Mouse (Mus musculus) heart, embryonic 11.5 days (tissue): ENCODE measurements around the gene Ctnna3. TPM values are rescaled to one million over a fixed set of nuclear protein-coding genes. Genes with fewer than 3 reads are reported as not detected.

Experiments
- ATAC-seq: fragments of 200-750 bp; cut with Nextera tagmentation; replicated peaks from 2 replicates; pipeline ENCODE4 v1.8.0; 2017; ENCODE audit warnings: moderate library complexity; ENCODE audit not compliant: insufficient number of reproducible peaks, low FRiP score, low TSS enrichment
- H3K27ac ChIP-seq: fragments of 300-500 bp; sonication (generic); 2 replicates; pipeline ENCODE4 v1.5.1; 2014; ENCODE audit warnings: mild to moderate bottlenecking, low read depth, low read length
- H3K27me3 ChIP-seq: fragments of 300-500 bp; sonication (generic); 2 replicates; pipeline ENCODE4 v1.6.1; 2014; ENCODE audit warnings: mild to moderate bottlenecking, low read length, mixed read lengths; ENCODE audit not compliant: control insufficient read depth, insufficient read depth
- H3K36me3 ChIP-seq: fragments of 300-500 bp; sonication (generic); 2 replicates; pipeline ENCODE4 v1.6.1; 2014; ENCODE audit warnings: mild to moderate bottlenecking, low read length, moderate library complexity, mixed read lengths; ENCODE audit not compliant: control insufficient read depth, insufficient read depth
- H3K4me1 ChIP-seq: fragments of 300-500 bp; sonication (generic); 2 replicates; pipeline ENCODE4 v1.6.1; 2014; ENCODE audit warnings: low read length; ENCODE audit not compliant: control insufficient read depth, insufficient read depth
- H3K4me2 ChIP-seq: fragments of 300-500 bp; sonication (generic); 2 replicates; pipeline ENCODE4 v1.6.1; 2014; ENCODE audit warnings: mild to moderate bottlenecking, moderate library complexity
- H3K4me3 ChIP-seq: fragments of 300-500 bp; sonication (generic); 2 replicates; pipeline ENCODE4 v1.5.1; 2014; ENCODE audit warnings: low read depth, low read length
- H3K9ac ChIP-seq: fragments of 300-500 bp; sonication (generic); 2 replicates; pipeline ENCODE4 v1.6.1; 2014; ENCODE audit warnings: mild to moderate bottlenecking, low read depth, low read length, moderate library complexity
- H3K9me3 ChIP-seq: fragments of 300-500 bp; sonication (generic); replicated peaks from 2 replicates; pipeline ENCODE4 v1.6.1; 2016; ENCODE audit warnings: low read length; ENCODE audit not compliant: control insufficient read depth
- WGBS: fragments of 180-500 bp; shearing (Covaris S2); extraction: QIAGEN DNeasy Blood & Tissue Kit; methylation state at CpG from one replicate; pipeline ENCODE4 v1.1.7; 2014; ENCODE audit not compliant: insufficient replicate concordance; 5-methylcytosine and 5-hydroxymethylcytosine counted together
- polyA plus RNA-seq: library from polyadenylated mRNA; unstranded; fragments of >200 nt; fragmentation: Nextera tagmentation; extraction: Ambion mirVana; gene quantifications from 2 replicates; pipeline ENCODE4 v1.2.1, GENCODE M21; 2014

Ctnna3 gene
- polyA plus RNA-seq, 1 experiment from 2014 or later, result 19.0 TPM

GRCm38 (mm10) chr10:63654560-63654959 is 224.7 kb downstream of the Ctnna3 start:
- Histone ChIP-seq H3K27me3 (no peaks in the 10 kb centered on the region), H3K9ac (no peak overlapping the region), H3K27ac (no peak overlapping the region), H3K4me1 (no peaks in the 10 kb centered on the region), H3K4me2 (no peak overlapping the region), H3K36me3 (no peaks in the 10 kb centered on the region), H3K9me3 (no peaks in the 10 kb centered on the region), H3K4me3 (no peak overlapping the region)
- WGBS, result 81% methylated on average over 5 of the region's 5 CpGs
- no peak for ATAC-seq

GRCm38 (mm10) chr10:63676343-63676742 is 246.4 kb downstream of the Ctnna3 start:
- 0 out of 2 replicates have a peak, but pooled peaks cover 3% of the 10 kb centered on the region for H3K4me1 ChIP-seq
- ATAC-seq, result no peak
- no peak overlapping the region for H3K9ac ChIP-seq
- WGBS, result 90% methylated on average over 6 of the region's 6 CpGs
- H3K36me3 ChIP-seq, result no peaks in the 10 kb centered on the region
- H3K27ac ChIP-seq, result no peak overlapping the region
- H3K4me3 ChIP-seq, result no peak overlapping the region
- H3K27me3 ChIP-seq, result no peaks in the 10 kb centered on the region
- no peaks in the 10 kb centered on the region for H3K9me3 ChIP-seq
- no peak overlapping the region for H3K4me2 ChIP-seq

GRCm38 (mm10) chr10:63689233-63689632 is 259.3 kb downstream of the Ctnna3 start:
- no peak overlapping the region for H3K4me3 ChIP-seq
- no peak overlapping the region for H3K27ac ChIP-seq
- no peaks in the 10 kb centered on the region for H3K9me3 ChIP-seq
- H3K4me1 ChIP-seq, result no peaks in the 10 kb centered on the region
- H3K27me3 ChIP-seq, result no peaks in the 10 kb centered on the region
- no peaks in the 10 kb centered on the region for H3K36me3 ChIP-seq
- no peak overlapping the region for H3K9ac ChIP-seq
- no peak overlapping the region for H3K4me2 ChIP-seq
- WGBS, result 63% methylated on average over 3 of the region's 3 CpGs
- ATAC-seq, result no peak

GRCm38 (mm10) chr10:63689651-63690050 is 259.8 kb downstream of the Ctnna3 start:
- H3K4me2 ChIP-seq, result no peak overlapping the region

GRCm38 (mm10) chr10:63692039-63692438 is 262.1 kb downstream of the Ctnna3 start:
- Histone ChIP-seq H3K4me1 (no peaks in the 10 kb centered on the region), H3K4me2 (no peak overlapping the region), H3K9ac (no peak overlapping the region), H3K4me3 (no peak overlapping the region), H3K27me3 (no peaks in the 10 kb centered on the region), H3K36me3 (no peaks in the 10 kb centered on the region), H3K9me3 (no peaks in the 10 kb centered on the region), H3K27ac (no peak overlapping the region)
- ATAC-seq, result no peak
- WGBS, result 42% methylated on average over 3 of the region's 3 CpGs

More at GRCm38 (mm10) chr10:63689651-63690050, 259.8 kb downstream of the Ctnna3 start:
- no peak overlapping the region for H3K4me3 ChIP-seq
- no peaks in the 10 kb centered on the region for H3K27me3 ChIP-seq
- no peak overlapping the region for H3K9ac ChIP-seq
- no peak overlapping the region for H3K27ac ChIP-seq
- H3K4me1 ChIP-seq, result no peaks in the 10 kb centered on the region
- ATAC-seq, result no peak
- no peaks in the 10 kb centered on the region for H3K36me3 ChIP-seq
- H3K9me3 ChIP-seq, result no peaks in the 10 kb centered on the region
- WGBS, result 62% methylated on average over 4 of the region's 4 CpGs

- H3K4me2 ChIP-seq, result no peak overlapping the region
- H3K9ac ChIP-seq, result no peak overlapping the region
- no peak overlapping the region for H3K27ac ChIP-seq
- no peaks in the 10 kb centered on the region for H3K9me3 ChIP-seq
- 84% methylated on average over 6 of the region's 6 CpGs for WGBS
- H3K27me3 ChIP-seq, result no peaks in the 10 kb centered on the region
- no peaks in the 10 kb centered on the region for H3K36me3 ChIP-seq
- no peak overlapping the region for H3K4me3 ChIP-seq
- no peak for ATAC-seq
- peaks cover 3% of the 10 kb centered on the region; the same call in 1 of the 2 replicates for H3K4me1 ChIP-seq
Measured at GRCm38 (mm10) chr10:63710211-63710610, 280.3 kb downstream of the Ctnna3 start.

GRCm38 (mm10) chr10:63712530-63712929 is 282.6 kb downstream of the Ctnna3 start:
- WGBS, result 55% methylated on average over 8 of the region's 8 CpGs
- Histone ChIP-seq H3K36me3 (no peaks in the 10 kb centered on the region), H3K9me3 (no peaks in the 10 kb centered on the region), H3K9ac (no peak overlapping the region), H3K27me3 (no peaks in the 10 kb centered on the region), H3K4me3 (no peak overlapping the region), H3K4me2 (no peak overlapping the region), H3K27ac (no peak overlapping the region), H3K4me1 (peaks cover 3% of the 10 kb centered on the region; the same call in 1 of the 2 replicates)
- no peak for ATAC-seq

- 59% methylated on average over 4 of the region's 4 CpGs for WGBS
- Histone ChIP-seq H3K9me3 (no peaks in the 10 kb centered on the region), H3K9ac (no peak overlapping the region), H3K4me2 (no peak overlapping the region), H3K4me1 (peaks cover 3% of the 10 kb centered on the region; the same call in 1 of the 2 replicates), H3K4me3 (no peak overlapping the region), H3K36me3 (no peaks in the 10 kb centered on the region), H3K27me3 (no peaks in the 10 kb centered on the region), H3K27ac (no peak overlapping the region)
- ATAC-seq, result no peak
Measured at GRCm38 (mm10) chr10:63714151-63714550, 284.3 kb downstream of the Ctnna3 start.

GRCm38 (mm10) chr10:63768871-63769270 is 339.0 kb downstream of the Ctnna3 start:
- Histone ChIP-seq H3K4me3 (no peak overlapping the region), H3K4me1 (peaks cover 9% of the 10 kb centered on the region; the same call in 1 of the 2 replicates), H3K9me3 (no peaks in the 10 kb centered on the region), H3K9ac (no peak overlapping the region), H3K27me3 (no peaks in the 10 kb centered on the region), H3K4me2 (no peak overlapping the region), H3K27ac (no peak overlapping the region), H3K36me3 (no peaks in the 10 kb centered on the region)
- no peak for ATAC-seq
- 89% methylated on average over 10 of the region's 10 CpGs for WGBS
